Mouse (Mus musculus) T-helper 2 cell (primary cell): ENCODE results near the gene Exosc5.

Experiments
- in situ Hi-C: fragments of 300-600 bp; cut with MboI, MseI; formaldehyde crosslinking; loops from one replicate; pipeline ENCODE4 v1.15.1; 2025; ENCODE audit warnings: high pct_unique_total_duplicates

Exosc5 gene

DNA sequence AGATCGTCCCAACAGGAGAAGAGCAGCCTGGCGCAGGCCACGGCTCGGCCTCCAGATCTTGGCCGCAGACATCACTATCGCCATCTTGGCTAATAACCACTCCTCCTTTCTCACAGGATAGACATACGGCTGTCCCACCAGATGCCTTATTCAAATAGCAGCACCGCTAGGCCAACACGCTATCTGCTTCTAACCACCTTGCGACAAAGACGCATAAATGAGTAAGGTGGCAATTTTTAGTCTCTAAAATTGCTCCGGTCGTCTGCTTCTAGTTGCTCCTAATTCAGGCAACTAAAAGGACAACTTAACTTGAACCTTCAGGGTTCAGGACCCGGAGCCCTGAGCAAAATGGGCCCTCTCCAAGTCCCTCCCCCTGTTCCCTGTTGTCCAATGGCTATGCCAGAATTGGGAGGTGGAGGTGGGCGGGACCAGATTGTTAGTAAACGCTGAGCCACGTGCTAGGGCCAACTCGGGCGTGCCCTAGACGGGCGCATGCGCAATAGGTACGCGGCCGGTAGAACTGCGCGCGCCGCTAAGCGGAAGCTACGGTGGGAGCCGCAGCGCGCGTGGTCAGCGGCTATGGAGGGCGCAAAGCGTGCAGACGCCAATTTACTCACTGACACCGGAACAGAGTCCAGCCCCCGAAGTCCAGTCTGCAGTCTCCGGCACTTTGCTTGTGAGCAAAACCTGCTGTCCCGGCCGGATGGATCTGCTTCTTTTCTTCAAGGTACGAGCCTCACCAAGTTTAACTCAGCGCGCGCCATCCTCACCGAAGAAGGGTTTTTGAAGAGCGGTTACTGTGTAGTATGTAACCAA is at the start of gene Exosc5, which contains the start of gene Bckdha:
Exosc5 (plus strand) TSS at position 508 of the 816 bp plus-strand sequence.
Bckdha (minus strand) TSS at position 325 of the 816 bp plus-strand sequence.
- in situ Hi-C loops: loop anchor here (5.0 kb wide), 1 partner anchor 47 kb away; no protein-coding TSS in a partner anchor

- in situ Hi-C loops: loop anchor here (5.0 kb wide), 1 partner anchor 47 kb away; the partner anchor contains the start of genes Bckdha and Exosc5
These were observed 48.9 kb upstream of the Exosc5 start for GRCm38 (mm10) chr7:25610056-25610455.

GRCm38 (mm10) chr7:25611501-25611900 is 47.5 kb upstream of the Exosc5 start:
- in situ Hi-C loops: loop anchor here (5.0 kb wide), 1 partner anchor 46 kb away; the partner anchor contains the start of genes Bckdha and Exosc5

GRCm38 (mm10) chr7:25614086-25614485 is 44.9 kb upstream of the Exosc5 start:
- in situ Hi-C loops: loop anchor here (5.0 kb wide), 1 partner anchor 43 kb away; the partner anchor contains the start of genes Bckdha and Exosc5

DNA sequence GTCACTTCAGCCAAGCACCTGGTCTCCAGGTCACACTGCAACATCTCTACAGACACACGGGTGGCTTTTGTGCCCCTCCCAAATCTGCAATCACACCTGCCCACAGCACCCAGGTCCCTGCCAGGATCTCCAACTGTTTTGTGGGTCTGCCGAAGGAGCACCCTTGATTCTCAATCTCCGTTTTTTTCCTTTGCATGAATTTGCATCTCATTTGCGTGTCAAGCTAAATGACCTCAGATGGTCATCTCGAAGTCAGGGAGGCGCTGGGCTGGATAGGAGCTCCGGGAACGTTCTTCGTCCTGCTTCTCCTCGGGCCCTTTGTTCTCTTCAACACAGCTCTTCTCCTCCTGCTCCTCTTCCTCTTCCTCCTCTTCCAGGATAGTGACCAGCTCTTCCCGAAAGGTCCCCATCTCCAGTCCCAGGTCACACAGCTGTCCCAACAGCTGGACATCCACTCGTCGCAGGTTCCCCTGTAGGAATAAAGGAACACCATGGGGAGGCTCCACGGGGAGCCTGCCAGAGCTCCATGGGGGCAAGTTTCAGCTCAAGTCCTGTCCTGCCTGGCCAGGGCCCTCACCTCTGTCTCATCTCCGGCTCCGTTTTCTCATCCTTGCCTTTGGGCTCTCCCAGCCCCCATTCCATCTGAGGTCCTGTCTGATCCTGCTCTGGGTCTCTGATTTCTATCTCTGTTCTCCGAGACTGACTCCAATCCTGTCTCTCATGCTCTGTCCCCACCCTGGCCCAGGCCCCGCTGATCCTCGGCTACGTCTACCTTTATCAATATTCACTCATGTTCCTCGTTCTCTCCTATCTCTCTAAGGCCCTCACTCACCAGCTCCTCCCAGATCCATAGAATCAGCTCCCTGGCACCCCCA is 43.9 kb upstream of the Exosc5 start:
- in situ Hi-C loops: loop anchor here (5.0 kb wide), 1 partner anchor 42 kb away; the partner anchor contains the start of genes Bckdha and Exosc5

DNA sequence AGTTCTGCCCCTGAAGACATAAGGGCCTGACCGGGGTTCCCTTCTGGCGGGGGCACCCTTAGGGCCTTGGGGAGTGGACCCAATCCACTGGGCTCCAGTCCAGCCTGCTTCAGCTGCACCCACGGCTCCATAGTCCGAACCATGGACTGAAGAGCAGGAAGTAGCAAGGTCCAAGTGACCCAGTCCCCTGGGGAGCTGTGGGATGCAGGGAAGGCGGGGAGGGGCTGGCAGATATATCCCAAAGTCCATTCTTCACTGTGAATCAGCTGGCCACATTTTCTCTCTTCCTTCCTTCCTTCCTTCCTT is 43.3 kb upstream of the Exosc5 start, which contains the start of gene Erich4:
Erich4 (minus strand) TSS at position 187 of the 306 bp plus-strand sequence.
- in situ Hi-C loops: no loop called here

- in situ Hi-C loops: no loop called here
These were observed 41.4 kb upstream of the Exosc5 start for GRCm38 (mm10) chr7:25617376-25618160.

DNA sequence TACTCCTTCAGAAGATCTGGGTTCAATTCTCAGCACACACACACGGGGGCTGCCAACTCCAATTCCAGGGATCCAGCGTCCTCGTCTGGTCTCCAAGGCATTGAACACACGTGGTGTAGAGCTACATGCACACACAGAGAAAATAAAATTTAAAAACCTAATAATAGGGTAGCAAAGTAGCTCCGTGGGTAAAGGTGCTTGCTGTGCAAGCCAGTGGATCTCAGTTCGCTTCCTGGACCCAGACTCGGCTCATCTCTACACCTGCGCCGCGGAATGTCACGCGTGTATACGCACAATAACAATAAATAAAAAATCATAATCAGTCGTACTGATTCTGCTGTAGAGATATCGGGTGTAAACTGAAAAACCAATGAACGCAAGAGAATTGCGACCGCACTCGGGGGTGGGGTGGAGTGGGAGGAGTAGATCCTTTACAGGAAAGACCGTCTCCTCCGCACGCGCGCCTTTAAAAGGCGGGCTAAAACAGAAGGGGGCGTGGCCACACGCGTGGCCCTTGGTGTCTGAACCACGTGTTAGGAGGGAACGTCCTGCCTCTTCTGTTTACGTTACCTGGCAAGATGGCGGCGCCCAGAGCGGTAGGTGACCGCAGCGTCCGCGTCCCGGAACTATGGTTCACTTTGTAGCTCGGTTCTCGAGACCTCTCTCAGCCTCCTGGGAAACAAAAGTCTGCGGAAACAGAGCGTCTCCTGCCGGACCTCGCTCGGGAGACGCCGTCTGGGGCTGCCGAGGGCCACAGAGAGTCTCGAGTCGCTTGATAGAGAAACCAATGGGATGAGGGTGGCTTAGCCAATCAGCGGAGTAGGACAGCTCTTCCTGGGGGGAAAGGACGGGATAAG is 39.9 kb upstream of the Exosc5 start, which contains the start of gene Dmac2:
Dmac2 (plus strand) TSS at position 550 of the 857 bp plus-strand sequence.
- in situ Hi-C loops: no loop called here

DNA sequence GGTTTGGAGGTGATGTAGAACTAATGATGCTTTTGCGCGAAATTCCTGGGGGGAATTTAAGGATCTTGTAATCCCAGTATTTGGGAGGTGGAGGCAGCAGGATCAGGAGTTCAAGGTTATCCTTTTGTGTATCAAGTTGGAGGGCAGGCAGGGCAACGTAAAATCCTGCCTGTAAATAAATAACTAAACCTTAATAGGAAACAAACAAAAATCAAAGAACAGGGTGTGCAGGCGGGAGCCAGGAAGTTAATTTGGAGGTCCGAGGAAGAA is 39.3 kb upstream of the Exosc5 start:
- in situ Hi-C loops: no loop called here

DNA sequence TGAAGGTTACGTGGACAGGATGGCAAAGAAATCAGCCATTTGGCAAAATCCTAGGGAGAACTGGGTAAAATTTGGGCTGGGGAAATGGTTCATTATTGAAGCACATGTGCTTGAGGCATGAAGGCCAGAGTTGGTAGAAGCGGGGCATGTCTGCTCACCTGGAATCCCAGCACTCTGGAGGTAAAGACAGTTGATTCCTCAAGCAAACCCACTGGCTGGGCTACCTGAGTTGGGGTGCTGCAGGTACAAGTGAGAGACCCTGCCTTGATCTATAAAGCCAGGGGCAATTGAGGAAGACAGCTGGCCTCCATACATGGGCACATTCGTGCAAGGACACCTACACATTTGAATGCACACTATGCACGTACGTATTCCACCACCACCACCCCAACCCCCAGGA is 38.9 kb upstream of the Exosc5 start:
- in situ Hi-C loops: no loop called here

GRCm38 (mm10) chr7:25620751-25621150 is 38.2 kb upstream of the Exosc5 start:
- in situ Hi-C loops: no loop called here

DNA sequence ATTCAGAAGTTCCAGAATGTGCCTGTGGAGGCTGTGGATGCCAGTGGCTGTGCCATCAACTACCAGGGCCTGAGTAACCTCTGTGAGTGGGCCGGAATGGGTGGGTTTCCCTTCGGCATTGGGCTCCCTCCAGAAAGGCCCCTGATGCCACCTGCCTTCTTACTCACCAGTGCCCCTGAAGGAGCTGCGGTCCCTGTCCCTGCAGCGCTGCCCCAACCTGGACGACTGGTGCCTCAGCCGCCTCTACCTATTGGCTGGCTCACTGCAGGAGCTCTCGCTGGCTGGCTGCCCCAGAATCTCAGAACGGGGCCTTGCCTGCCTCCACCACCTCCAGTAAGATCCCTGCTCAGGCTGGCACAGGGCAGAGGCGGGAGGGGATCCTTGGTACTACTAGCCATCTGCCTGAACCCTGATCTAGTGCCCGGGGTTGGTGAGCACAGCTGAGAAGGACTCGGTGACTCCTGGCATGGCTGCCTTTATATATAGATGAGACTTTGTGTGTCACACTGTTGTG is 35.0 kb upstream of the Exosc5 start:
- in situ Hi-C loops: no loop called here

- in situ Hi-C loops: no loop called here
These were observed 34.1 kb upstream of the Exosc5 start for GRCm38 (mm10) chr7:25624851-25625250.

- in situ Hi-C loops: no loop called here
These were observed 33.2 kb upstream of the Exosc5 start for GRCm38 (mm10) chr7:25625594-25626250.

DNA sequence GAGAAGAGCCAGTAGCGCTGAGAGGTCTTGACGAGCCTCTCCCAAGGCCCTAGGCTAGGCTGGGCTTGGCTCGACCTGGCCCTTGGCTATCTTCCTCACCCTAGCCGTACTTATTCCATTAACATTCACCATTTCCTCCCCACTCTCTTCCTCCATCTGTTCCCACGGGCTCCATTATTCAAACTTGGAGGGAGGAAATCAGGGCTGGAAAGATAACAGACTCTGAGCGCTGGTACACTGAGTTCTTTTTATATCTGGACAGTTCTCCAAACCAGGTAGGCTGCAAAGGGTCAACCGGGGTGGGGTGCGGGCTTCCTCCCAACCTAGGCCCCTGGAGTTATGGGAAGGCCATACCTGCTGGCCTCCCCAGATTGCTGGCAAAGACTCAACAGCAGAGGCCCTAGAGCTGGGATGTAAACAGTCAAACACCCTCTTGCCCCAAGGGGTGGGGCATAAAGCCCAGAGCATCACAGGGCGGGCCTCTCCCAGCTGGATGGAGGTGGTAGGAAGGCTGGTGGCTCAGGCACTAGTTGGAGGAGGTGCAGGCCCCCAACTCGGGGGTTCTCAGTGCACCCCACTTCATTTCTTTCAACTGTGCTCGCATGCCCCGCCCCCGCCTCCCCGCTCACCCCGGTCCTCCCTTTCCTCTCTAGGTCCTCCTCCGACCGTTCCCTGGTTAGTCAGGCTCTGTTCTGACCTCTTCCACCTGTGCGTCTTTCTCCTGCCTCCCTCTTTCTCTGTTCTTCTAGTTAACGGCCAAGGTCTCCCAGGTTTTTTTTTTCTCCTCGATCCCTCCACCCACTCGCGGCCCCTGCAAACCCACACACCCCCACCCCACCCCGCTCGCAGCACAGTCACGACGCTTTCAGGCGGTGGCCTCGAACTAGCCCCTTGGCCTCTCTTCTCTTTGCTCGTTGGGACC is 32.2 kb upstream of the Exosc5 start, which contains the start of gene B3gnt8:
B3gnt8 (plus strand) TSS at position 146 of the 922 bp plus-strand sequence.
- in situ Hi-C loops: no loop called here

- in situ Hi-C loops: no loop called here
These were observed 31.3 kb upstream of the Exosc5 start for GRCm38 (mm10) chr7:25627431-25628322.

GRCm38 (mm10) chr7:25628323-25628620 is 30.7 kb upstream of the Exosc5 start:
- in situ Hi-C loops: no loop called here

GRCm38 (mm10) chr7:25632679-25633078 is 26.3 kb upstream of the Exosc5 start:
- in situ Hi-C loops: no loop called here
